Mouse (Mus musculus): ENCODE results near the gene Pick1. TPM values are rescaled to one million over a fixed set of nuclear protein-coding genes. Genes with fewer than 3 reads are reported as not detected.
"Not testable (repeated sequence)": the region's sequence is repeated elsewhere in the genome, so short reads cannot be mapped to it uniquely, and the experiment has no call there.

Gene Pick1
- polyA plus RNA-seq, 1 experiment: 13.7 TPM

- no peaks in the 10 kb centered on the region for H3K27me3 ChIP-seq (ENCODE audit: control insufficient read depth, insufficient read depth, low read length)
- TF ChIP-seq POLR2A (IDR thresholded peaks at IDR 0.05; ENCODE audit: low read depth, low read length) (no peak), CTCF (IDR thresholded peaks at IDR 0.05; ENCODE audit: extremely low read depth, insufficient read depth, insufficient read length, insufficient replicate concordance) (peak; percentile 79; the same call in 1 of the 2 replicates)
- H3K4me1 ChIP-seq (ENCODE audit: control insufficient read depth, insufficient read depth, insufficient read length): peaks cover 3% of the 10 kb centered on the region
- H3K4me3 ChIP-seq (ENCODE audit: extremely low read depth, insufficient read depth, insufficient read length): no peak overlapping the region
- H3K36me3 ChIP-seq (ENCODE audit: control insufficient read depth, insufficient read depth, low read length): no peaks in the 10 kb centered on the region
- H3K27ac ChIP-seq (ENCODE audit: insufficient read depth, low read length): no peak overlapping the region
- DNase-seq (ENCODE audit: low read depth in 1 of 2, low spot score in 2 of 2): peak; percentile 56 to 76
- WGBS: 17% methylated on average over 5 of the region's 5 CpGs
Measured at GRCm38 (mm10) chr15:79224685-79225084, 4.3 kb upstream of the Pick1 start.

GRCm38 (mm10) chr15:79225780-79226179 is 3.2 kb upstream of the Pick1 start:
- H3K27me3 ChIP-seq (ENCODE audit: control insufficient read depth, insufficient read depth, low read length); H3K4me1 ChIP-seq (ENCODE audit: control insufficient read depth, insufficient read depth, insufficient read length); DNase-seq (ENCODE audit: low read depth in 1 of 2, low spot score in 2 of 2); H3K36me3 ChIP-seq (ENCODE audit: control insufficient read depth, insufficient read depth, low read length); H3K27ac ChIP-seq (ENCODE audit: insufficient read depth, low read length); H3K4me3 ChIP-seq (ENCODE audit: extremely low read depth, insufficient read depth, insufficient read length): not testable (repeated sequence)
- 55% methylated on average over 2 of the region's 2 CpGs for WGBS

- H3K36me3 ChIP-seq (ENCODE audit: control insufficient read depth, insufficient read depth, low read length): peaks cover 14% of the 10 kb centered on the region
- 93% methylated on average over 9 of the region's 9 CpGs for WGBS
- no peaks in the 10 kb centered on the region for H3K4me1 ChIP-seq (ENCODE audit: control insufficient read depth, insufficient read depth, insufficient read length)
- H3K27me3 ChIP-seq (ENCODE audit: control insufficient read depth, insufficient read depth, low read length): no peaks in the 10 kb centered on the region
- DNase-seq (ENCODE audit: low read depth in 1 of 2, low spot score in 2 of 2): no peak
- no peak for TF ChIP-seq POLR2A (IDR thresholded peaks at IDR 0.05; ENCODE audit: low read depth, low read length)
- TF ChIP-seq CTCF (IDR thresholded peaks at IDR 0.05; ENCODE audit: extremely low read depth, insufficient read depth, insufficient read length, insufficient replicate concordance): no peak
- no peak overlapping the region for H3K4me3 ChIP-seq (ENCODE audit: extremely low read depth, insufficient read depth, insufficient read length)
- H3K27ac ChIP-seq (ENCODE audit: insufficient read depth, low read length): no peak overlapping the region
Measured at GRCm38 (mm10) chr15:79235268-79235667, 6.3 kb downstream of the Pick1 start.

DNA sequence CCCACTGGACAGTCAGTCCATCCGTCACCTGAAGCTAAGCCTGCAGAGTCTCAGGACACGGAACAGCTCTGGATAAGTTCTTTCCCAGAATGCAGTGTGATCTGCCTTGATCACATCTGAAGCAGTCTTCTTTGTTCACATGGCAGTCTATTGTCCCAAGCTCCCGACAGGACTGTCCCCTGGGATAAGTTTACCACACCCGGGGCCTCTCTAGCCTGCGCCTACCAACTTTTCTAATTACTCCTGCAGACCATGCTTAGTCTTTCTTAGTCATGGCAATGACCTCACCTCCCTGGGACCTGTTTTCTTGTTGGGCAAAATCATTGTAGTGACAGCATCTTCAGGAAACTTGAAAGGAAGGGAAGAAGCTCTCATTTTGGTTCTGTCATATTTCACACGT is 9.1 kb downstream of the Pick1 start:
- no peak for TF ChIP-seq CTCF (IDR thresholded peaks at IDR 0.05; ENCODE audit: extremely low read depth, insufficient read depth, insufficient read length, insufficient replicate concordance)
- TF ChIP-seq POLR2A (IDR thresholded peaks at IDR 0.05; ENCODE audit: low read depth, low read length): no peak
- Histone ChIP-seq H3K27ac (ENCODE audit: insufficient read depth, low read length) (no peak overlapping the region), H3K36me3 (ENCODE audit: control insufficient read depth, insufficient read depth, low read length) (peaks cover 13% of the 10 kb centered on the region), H3K4me1 (ENCODE audit: control insufficient read depth, insufficient read depth, insufficient read length) (no peaks in the 10 kb centered on the region), H3K4me3 (ENCODE audit: extremely low read depth, insufficient read depth, insufficient read length) (no peak overlapping the region), H3K27me3 (ENCODE audit: control insufficient read depth, insufficient read depth, low read length) (no peaks in the 10 kb centered on the region)
- no peak for DNase-seq (ENCODE audit: low read depth in 1 of 2, low spot score in 2 of 2)
- 87% methylated on average over 6 of the region's 6 CpGs for WGBS

DNA sequence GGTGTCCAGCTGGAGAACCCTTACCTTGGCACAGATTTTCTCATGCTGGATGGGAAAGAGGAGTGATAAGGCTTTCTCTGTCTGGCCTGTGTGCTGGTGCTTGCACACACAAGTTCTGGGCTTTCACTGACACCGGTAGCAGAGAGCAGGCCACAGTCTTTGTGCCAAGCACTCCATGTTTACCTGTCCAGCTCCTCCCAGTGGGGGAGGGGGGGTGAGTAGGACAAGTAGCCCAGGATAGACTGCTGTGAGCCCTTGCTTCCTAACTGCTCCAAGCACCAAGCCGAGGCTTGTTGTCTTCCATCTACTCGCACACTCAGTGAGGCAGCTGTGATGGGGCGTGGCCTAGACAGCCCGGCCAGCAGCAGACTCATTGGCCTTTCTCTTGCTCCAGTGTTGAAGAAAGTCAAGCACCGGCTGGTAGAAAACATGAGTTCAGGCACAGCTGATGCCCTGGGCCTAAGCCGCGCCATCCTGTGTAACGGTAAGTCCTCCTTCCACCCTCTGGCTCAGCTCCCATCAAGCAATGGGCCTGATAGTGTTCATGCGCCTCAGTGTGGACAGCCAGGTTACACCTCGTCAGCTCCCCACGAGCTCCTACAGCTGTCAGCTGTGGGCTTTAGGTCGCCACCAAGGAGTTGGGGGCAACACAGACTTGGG is 13.7 kb downstream of the Pick1 start:
- 80% methylated on average over 13 of the region's 13 CpGs for WGBS
- Histone ChIP-seq H3K4me1 (ENCODE audit: control insufficient read depth, insufficient read depth, insufficient read length) (no peaks in the 10 kb centered on the region), H3K36me3 (ENCODE audit: control insufficient read depth, insufficient read depth, low read length) (peaks cover 25% of the 10 kb centered on the region), H3K27ac (ENCODE audit: insufficient read depth, low read length) (no peak overlapping the region), H3K27me3 (ENCODE audit: control insufficient read depth, insufficient read depth, low read length) (no peaks in the 10 kb centered on the region), H3K4me3 (ENCODE audit: extremely low read depth, insufficient read depth, insufficient read length) (no peak overlapping the region)
- TF ChIP-seq CTCF (IDR thresholded peaks at IDR 0.05; ENCODE audit: extremely low read depth, insufficient read depth, insufficient read length, insufficient replicate concordance) (no peak), POLR2A (IDR thresholded peaks at IDR 0.05; ENCODE audit: low read depth, low read length) (no peak)
- DNase-seq (ENCODE audit: low read depth in 1 of 2, low spot score in 2 of 2): no peak

DNA sequence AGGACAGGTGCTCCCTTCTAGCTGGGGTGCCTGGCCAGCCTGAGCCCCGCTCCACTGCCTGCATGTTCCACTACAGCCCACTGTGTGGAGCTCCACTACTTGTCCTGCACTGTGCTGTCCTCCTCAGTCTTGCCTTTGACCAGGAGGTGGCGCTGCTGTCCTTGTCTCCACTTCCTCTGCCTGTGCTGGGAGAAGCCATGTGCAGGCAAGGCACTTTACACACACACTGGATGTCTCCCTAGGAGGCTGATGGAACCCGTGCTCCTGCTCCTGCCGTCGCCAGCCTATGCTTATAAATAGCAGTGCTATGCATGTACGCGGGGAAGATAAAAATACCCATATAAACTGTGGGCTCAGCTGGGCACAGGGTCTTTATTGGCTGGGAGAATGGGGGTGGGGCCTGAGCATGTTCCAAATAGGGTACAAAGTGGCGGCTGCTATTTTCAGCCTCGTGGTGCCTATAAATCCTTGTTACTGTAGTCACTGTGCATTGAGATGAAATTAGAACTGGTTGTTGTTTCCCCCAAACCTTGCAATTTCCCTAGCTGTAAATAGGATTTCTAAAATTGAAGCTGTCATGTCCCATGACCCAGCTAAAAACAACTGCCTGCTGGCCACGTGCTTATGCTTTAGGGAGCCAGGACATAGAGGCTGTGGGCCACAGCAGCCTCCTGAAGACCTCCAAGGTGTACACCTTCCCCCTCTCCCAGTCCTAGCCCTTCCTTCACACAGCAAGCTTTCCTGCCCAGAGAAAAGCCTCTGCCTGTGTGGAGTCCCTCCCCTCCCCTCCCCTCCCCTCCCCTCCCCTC is 14.5 kb downstream of the Pick1 start:
- TF ChIP-seq POLR2A (IDR thresholded peaks at IDR 0.05; ENCODE audit: low read depth, low read length) (no peak), CTCF (IDR thresholded peaks at IDR 0.05; ENCODE audit: extremely low read depth, insufficient read depth, insufficient read length, insufficient replicate concordance) (peak; percentile 100)
- H3K4me3 ChIP-seq (ENCODE audit: extremely low read depth, insufficient read depth, insufficient read length): no peak overlapping the region
- 15% methylated on average over 10 of the region's 10 CpGs for WGBS
- no peaks in the 10 kb centered on the region for H3K4me1 ChIP-seq (ENCODE audit: control insufficient read depth, insufficient read depth, insufficient read length)
- H3K36me3 ChIP-seq (ENCODE audit: control insufficient read depth, insufficient read depth, low read length): peaks cover 27% of the 10 kb centered on the region
- no peak overlapping the region for H3K27ac ChIP-seq (ENCODE audit: insufficient read depth, low read length)
- H3K27me3 ChIP-seq (ENCODE audit: control insufficient read depth, insufficient read depth, low read length): no peaks in the 10 kb centered on the region
- peak; percentile 84 to 86 for DNase-seq (ENCODE audit: low read depth in 1 of 2, low spot score in 2 of 2)

Data from spleen, adult 2 months (tissue).